Mouse (Mus musculus) small intestine, adult 2 months (tissue): ENCODE measurements around the gene Gm10192. TPM values are rescaled to one million over a fixed set of nuclear protein-coding genes. Genes with fewer than 3 reads are reported as not detected.

Experiments
- H3K27ac ChIP-seq: fragments of 200-500 bp; 2 replicates; pipeline ENCODE4 v1.5.1; 2012; ENCODE audit warnings: low read depth, low read length, control low read depth, inconsistent platforms; ENCODE audit not compliant: insufficient read depth
- H3K27me3 ChIP-seq: fragments of 200-500 bp; 2 replicates; pipeline ENCODE4 v1.6.1; 2012; ENCODE audit warnings: mild to moderate bottlenecking, moderate library complexity, low read length, inconsistent platforms; ENCODE audit not compliant: control insufficient read depth, insufficient read depth
- H3K36me3 ChIP-seq: fragments of 200-500 bp; 2 replicates; pipeline ENCODE4 v1.6.1; 2012; ENCODE audit warnings: mild to moderate bottlenecking, low read length, control low read depth, inconsistent platforms; ENCODE audit not compliant: control insufficient read depth, insufficient read depth
- H3K4me1 ChIP-seq: fragments of 200-500 bp; 2 replicates; pipeline ENCODE4 v1.6.1; 2012; ENCODE audit warnings: low read length, inconsistent platforms, mixed read lengths; ENCODE audit not compliant: control insufficient read depth, insufficient read depth, insufficient read length
- H3K4me3 ChIP-seq: fragments of 200-500 bp; 2 replicates; pipeline ENCODE4 v1.5.1; 2012; ENCODE audit warnings: low read depth, mild to moderate bottlenecking, control low read depth, inconsistent platforms, low read length, moderate library complexity
- CTCF ChIP-seq: fragments of 200-500 bp; IDR thresholded peaks from 2 replicates; pipeline ENCODE4 v1.5.1; 2012; ENCODE audit warnings: low read depth, mild to moderate bottlenecking, control low read depth, inconsistent platforms, low read length, moderate library complexity, mixed read lengths; ENCODE audit not compliant: insufficient replicate concordance, insufficient read length; ENCODE audit errors: extremely low read depth
- POLR2A ChIP-seq: fragments of 200-500 bp; IDR thresholded peaks from 2 replicates; pipeline ENCODE4 v1.6.1; 2012; ENCODE audit warnings: low read depth, mild to moderate bottlenecking, control low read depth, inconsistent platforms, low read length, moderate library complexity
- WGBS: fragments of 180-500 bp; shearing (Covaris S2); methylation state at CpG from one replicate; pipeline ENCODE4 v1.1.7; 2018; 5-methylcytosine and 5-hydroxymethylcytosine counted together
- polyA plus RNA-seq: library from polyadenylated mRNA; depleted of rRNA; stranded (reverse); fragments of >200 nt; gene quantifications from 2 replicates; pipeline ENCODE4 v1.2.3, GENCODE M21; 2012

Gene Gm10192
- polyA plus RNA-seq, 1 experiment: not detected

GRCm38 (mm10) chr4:97180396-97180795 lies 2.6 kb downstream of the Gm10192 start:
- WGBS: 74% methylated on average over 2 of the region's 2 CpGs
- Histone ChIP-seq H3K4me3 (no peak overlapping the region), H3K27ac (no peak overlapping the region), H3K4me1 (no peaks in the 10 kb centered on the region), H3K27me3 (no peaks in the 10 kb centered on the region), H3K36me3 (no peaks in the 10 kb centered on the region)
- TF ChIP-seq POLR2A (no peak), CTCF (no peak)

GRCm38 (mm10) chr4:97156841-97157345 lies 26.1 kb downstream of the Gm10192 start:
- Histone ChIP-seq H3K36me3 (no peaks in the 10 kb centered on the region), H3K4me1 (no peaks in the 10 kb centered on the region), H3K27ac (no peak overlapping the region), H3K27me3 (no peaks in the 10 kb centered on the region), H3K4me3 (no peak overlapping the region)
- TF ChIP-seq CTCF (no peak), POLR2A (no peak)
- 70% methylated on average over 10 of the region's 10 CpGs for WGBS

- no peak overlapping the region for H3K27ac ChIP-seq
- H3K4me1 ChIP-seq: no peaks in the 10 kb centered on the region
- H3K36me3 ChIP-seq: no peaks in the 10 kb centered on the region
- no peaks in the 10 kb centered on the region for H3K27me3 ChIP-seq
- no peak for TF ChIP-seq CTCF
- no peak for TF ChIP-seq POLR2A
- H3K4me3 ChIP-seq: no peak overlapping the region
- WGBS: 68% methylated on average over 3 of the region's 3 CpGs
Observed at GRCm38 (mm10) chr4:97156084-97156483, 26.9 kb downstream of the Gm10192 start.

GRCm38 (mm10) chr4:97153554-97153953 lies 29.4 kb downstream of the Gm10192 start:
- Histone ChIP-seq H3K36me3 (no peaks in the 10 kb centered on the region), H3K27me3 (no peaks in the 10 kb centered on the region), H3K4me1 (no peaks in the 10 kb centered on the region), H3K4me3 (no peak overlapping the region), H3K27ac (no peak overlapping the region)
- TF ChIP-seq CTCF: no peak
- TF ChIP-seq POLR2A: no peak

- Histone ChIP-seq H3K36me3 (no peaks in the 10 kb centered on the region), H3K27me3 (no peaks in the 10 kb centered on the region), H3K27ac (no peak overlapping the region), H3K4me3 (no peak overlapping the region), H3K4me1 (no peaks in the 10 kb centered on the region)
- 87% methylated on average over 2 of the region's 2 CpGs for WGBS
- no peak for TF ChIP-seq CTCF
- TF ChIP-seq POLR2A: no peak
Observed at GRCm38 (mm10) chr4:97142484-97142883, 40.5 kb downstream of the Gm10192 start.
